8 mouse cellular contexts compared by ENCODE assay signal in the genomic region with DNA sequence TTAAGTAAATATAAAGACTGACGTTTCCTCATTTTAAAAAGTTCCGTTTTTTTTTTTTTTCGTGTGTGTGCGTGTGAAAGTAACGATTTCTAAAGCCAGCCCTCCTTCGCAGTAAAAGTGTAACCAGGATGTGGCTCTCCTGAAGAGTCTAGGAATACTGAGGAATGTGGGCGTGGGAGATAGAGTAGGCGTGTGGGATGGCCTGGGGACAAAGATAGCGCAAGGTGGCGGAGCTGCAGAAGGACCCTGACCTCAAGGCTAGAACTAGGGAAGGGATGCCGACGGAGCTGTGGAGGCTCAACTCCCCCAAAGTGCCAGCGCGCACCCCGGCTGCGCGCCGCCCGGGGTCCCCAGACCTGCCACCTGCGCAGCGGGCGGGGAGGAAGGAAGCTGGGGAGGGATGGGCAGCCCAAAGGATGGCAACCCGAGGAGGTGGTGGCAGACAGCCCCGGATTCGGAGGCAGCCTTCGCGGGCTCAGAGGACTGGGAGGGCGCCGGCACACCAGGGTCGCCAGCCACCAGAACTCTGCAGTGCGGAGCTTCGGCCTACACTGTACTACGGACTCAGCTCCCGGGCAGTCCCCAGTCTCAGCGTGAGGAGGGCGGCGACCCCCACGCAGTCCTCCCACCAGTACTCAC. TPM values are rescaled to one million over a fixed set of nuclear protein-coding genes. Genes with fewer than 3 reads are reported as not detected.
DNase-seq lines count a peak whose midpoint lies in the region; ATAC-seq lines count a peak whose summit lies in the region.

No protein-coding gene starts in this region.

- no peaks in the 10 kb centered on the region for H3K27me3 ChIP-seq in forebrain, embryonic 16.5 days (replicated peaks; ENCODE audit: control insufficient read depth, insufficient read depth, low read length)

- peak overlapping the region; percentile 99 for H3K4me2 ChIP-seq in forebrain, embryonic 16.5 days (ENCODE audit: low read length)

- H3K9ac ChIP-seq in forebrain, embryonic 16.5 days (replicated peaks; ENCODE audit: low read depth, low read length): peak overlapping the region; percentile 73

- WGBS in forebrain, embryonic 16.5 days: under 1% methylated on average over 37 of the region's 38 CpGs

- no peaks in the 10 kb centered on the region for H3K9me3 ChIP-seq in forebrain, embryonic 16.5 days (ENCODE audit: control insufficient read depth, low read length)

- H3K4me1 ChIP-seq in forebrain, embryonic 16.5 days (replicated peaks; ENCODE audit: control insufficient read depth, insufficient read depth, low read length): peaks cover 10% of the 10 kb centered on the region

- peak; percentile 83 for ATAC-seq in forebrain, embryonic 16.5 days

- peak overlapping the region; percentile 73 for H3K4me3 ChIP-seq in forebrain, embryonic 16.5 days (replicated peaks; ENCODE audit: low read length)

- no peaks in the 10 kb centered on the region for H3K36me3 ChIP-seq in forebrain, embryonic 16.5 days (ENCODE audit: control insufficient read depth, insufficient read depth)

- peak overlapping the region; percentile 17; the same call in 1 of the 2 replicates for H3K27ac ChIP-seq in forebrain, embryonic 16.5 days (ENCODE audit: low read length)

- DNase-seq in kidney, adult 11 months: peak; percentile 14
- no peak for DNase-seq in kidney, adult 8-10 months
- DNase-seq in T-cell, adult 2 months (ENCODE audit: low spot score): peak; percentile 43
- peak; percentile 29 to 42 for DNase-seq in kidney, postnatal 36 days
- DNase-seq in mesoderm, embryonic 11.5 days (ENCODE audit: low read depth, low spot score): peak; percentile 57
- DNase-seq in thymus, postnatal 4 days: peak; percentile 83
- no peak for DNase-seq in layer of hippocampus, adult 9-10 months (ENCODE audit: low spot score)

RNA-seq across cellular contexts. Expression of a gene that starts 0.5 kb away (rescaled TPM):
- polyA plus RNA-seq in forebrain, embryonic 16.5 days (2015; fragmentation: Nextera tagmentation; extraction: Ambion mirVana): 36.6 and 37.5 TPM in 2 replicates

RNA-seq across cellular contexts. Expression of a gene that starts 31.8 kb away (rescaled TPM):
- polyA plus RNA-seq in forebrain, embryonic 16.5 days (2015; fragmentation: Nextera tagmentation; extraction: Ambion mirVana): 804 and 844 TPM in 2 replicates

Comparison
In these comparisons a context has a peak if more than half of its experiments do, and no peak if none do; other contexts are left out.
1. DNase-seq: peak in kidney, adult 11 months (single experiment), T-cell, adult 2 months (single experiment), kidney, postnatal 36 days (2 of 2), mesoderm, embryonic 11.5 days (single experiment) and thymus, postnatal 4 days (single experiment); none in kidney, adult 8-10 months (0 of 2) and layer of hippocampus, adult 9-10 months (single experiment).